Mouse (Mus musculus) midbrain, embryonic 12.5 days (tissue): ENCODE data around the gene Cul7. TPM values are rescaled to one million over a fixed set of nuclear protein-coding genes. Genes with fewer than 3 reads are reported as not detected.

Experiments
- ATAC-seq: fragments of 200-750 bp; cut with Nextera tagmentation; 2 replicates; pipeline ENCODE4 v1.8.0; 2017; ENCODE audit warnings: low read depth, moderate TSS enrichment, moderate library complexity; ENCODE audit not compliant: low FRiP score
- H3K27ac ChIP-seq: fragments of 300-500 bp; sonication (generic); replicated peaks from 2 replicates; pipeline ENCODE4 v1.5.1; 2016; ENCODE audit warnings: mild to moderate bottlenecking
- H3K27me3 ChIP-seq: fragments of 300-500 bp; sonication (generic); 2 replicates; pipeline ENCODE4 v1.6.1; 2016; ENCODE audit warnings: mild to moderate bottlenecking
- H3K36me3 ChIP-seq: fragments of 300-500 bp; sonication (generic); 2 replicates; pipeline ENCODE4 v1.6.1; 2016
- H3K4me1 ChIP-seq: fragments of 300-500 bp; sonication (generic); 2 replicates; pipeline ENCODE4 v1.6.1; 2016
- H3K4me2 ChIP-seq: fragments of 300-500 bp; sonication (generic); replicated peaks from 2 replicates; pipeline ENCODE4 v1.6.1; 2016; ENCODE audit warnings: mild to moderate bottlenecking, moderate library complexity
- H3K4me3 ChIP-seq: fragments of 300-500 bp; sonication (generic); 2 replicates; pipeline ENCODE4 v1.5.1; 2016; ENCODE audit warnings: mild to moderate bottlenecking
- H3K9ac ChIP-seq: fragments of 300-500 bp; sonication (generic); replicated peaks from 2 replicates; pipeline ENCODE4 v1.6.1; 2016; ENCODE audit warnings: mild to moderate bottlenecking, moderate library complexity
- H3K9me3 ChIP-seq: fragments of 300-500 bp; sonication (generic); 2 replicates; pipeline ENCODE4 v1.6.1; 2016; ENCODE audit warnings: mild to moderate bottlenecking
- WGBS: fragments of 180-500 bp; shearing (Covaris S2); methylation state at CpG from one replicate; pipeline ENCODE4 v1.1.7; 2016; 5-methylcytosine and 5-hydroxymethylcytosine counted together
- polyA plus RNA-seq: library from polyadenylated mRNA; unstranded; fragments of >200 nt; fragmentation: Nextera tagmentation; extraction: Ambion mirVana; gene quantifications from 2 replicates; pipeline ENCODE4 v1.2.1, GENCODE M21; 2016

Cul7 gene
- polyA plus RNA-seq, 1 experiment from 2014 or later, result 49.0 TPM

DNA sequence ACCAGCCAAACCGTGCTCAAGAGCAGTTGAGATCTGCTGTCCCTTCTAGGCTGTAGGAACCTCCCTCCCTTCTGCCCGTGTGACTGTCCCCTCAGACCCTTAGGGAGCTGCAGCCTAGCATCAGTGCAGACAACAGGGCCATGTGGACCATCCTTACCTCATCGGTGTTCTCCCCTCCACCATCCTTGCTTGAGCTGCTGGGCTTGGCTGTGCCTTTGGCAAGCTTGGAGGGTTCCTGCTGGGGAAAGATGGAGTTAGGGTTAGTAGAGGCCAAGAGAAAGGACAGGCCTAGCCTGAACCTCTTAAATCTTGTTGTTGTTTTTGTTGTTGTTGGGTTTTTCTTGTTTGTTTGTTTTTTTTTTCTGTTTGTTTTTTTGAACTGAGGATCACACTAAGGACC is 49.8 kb downstream of the Cul7 start:
- Histone ChIP-seq H3K27ac (no peak overlapping the region), H3K9me3 (no peaks in the 10 kb centered on the region), H3K4me3 (no peak overlapping the region), H3K36me3 (peaks cover 30% of the 10 kb centered on the region), H3K4me1 (peaks cover 31% of the 10 kb centered on the region), H3K27me3 (no peaks in the 10 kb centered on the region), H3K4me2 (no peak overlapping the region), H3K9ac (no peak overlapping the region)
- WGBS, result 93% methylated on average over 3 of the region's 3 CpGs
- ATAC-seq, result no peak

DNA sequence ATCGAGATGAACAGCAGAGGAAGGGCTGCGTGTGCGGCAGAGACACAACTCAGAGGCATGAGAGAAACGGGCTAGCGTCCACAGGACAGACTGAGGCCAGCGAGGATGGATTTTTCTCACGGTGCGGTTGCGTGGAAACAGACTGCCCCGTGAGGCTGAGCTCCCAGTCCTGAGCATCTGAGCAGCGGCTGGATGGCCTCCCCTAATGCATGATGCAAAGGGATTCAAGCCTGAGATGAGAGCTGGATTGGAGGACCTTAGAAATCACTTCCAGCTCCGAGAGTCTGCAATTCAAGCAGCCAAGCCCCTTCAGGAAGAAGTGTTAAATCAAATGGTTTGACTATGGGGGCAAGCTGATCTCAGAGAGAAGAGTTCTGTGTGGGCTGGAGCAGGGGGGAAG is 51.4 kb downstream of the Cul7 start:
- peaks cover 36% of the 10 kb centered on the region for H3K4me1 ChIP-seq
- 88% methylated on average over 12 of the region's 12 CpGs for WGBS
- H3K9me3 ChIP-seq, result no peaks in the 10 kb centered on the region
- no peak overlapping the region for H3K4me3 ChIP-seq
- ATAC-seq, result no peak
- H3K36me3 ChIP-seq, result peaks cover 22% of the 10 kb centered on the region
- no peak overlapping the region; the same call in 1 of the 2 replicates for H3K9ac ChIP-seq
- H3K27ac ChIP-seq, result no peak overlapping the region
- no peaks in the 10 kb centered on the region for H3K27me3 ChIP-seq
- 0 out of 2 replicates have a peak overlapping the region, but pooled peaks have one; percentile 7 for H3K4me2 ChIP-seq

DNA sequence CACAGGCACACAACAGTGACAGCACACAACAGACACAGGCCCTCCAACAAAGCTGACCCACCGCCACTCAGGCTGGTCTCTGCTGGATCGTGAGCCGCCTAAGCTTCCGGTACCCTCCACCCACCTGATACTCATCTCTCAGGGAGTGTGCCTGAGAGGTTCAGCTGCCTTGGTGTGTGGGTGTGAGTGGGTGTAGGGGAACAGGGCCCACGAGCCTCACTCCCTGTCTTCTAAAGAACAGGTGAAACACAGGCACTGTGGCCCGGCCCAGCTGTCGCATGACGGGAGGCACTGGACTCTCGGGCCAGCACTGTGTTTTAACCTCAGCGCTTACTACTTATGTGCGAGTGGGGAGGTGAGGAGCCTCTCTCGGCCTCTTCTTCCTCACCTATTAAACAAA is 52.0 kb downstream of the Cul7 start:
- Histone ChIP-seq H3K27ac (no peak overlapping the region), H3K9me3 (no peaks in the 10 kb centered on the region), H3K27me3 (no peaks in the 10 kb centered on the region), H3K9ac (peak overlapping the region; percentile 47; the same call in 1 of the 2 replicates), H3K4me2 (0 out of 2 replicates have a peak overlapping the region, but pooled peaks have one; percentile 7), H3K36me3 (peaks cover 22% of the 10 kb centered on the region), H3K4me1 (peaks cover 36% of the 10 kb centered on the region), H3K4me3 (no peak overlapping the region)
- WGBS, result 89% methylated on average over 12 of the region's 12 CpGs
- ATAC-seq, result no peak

DNA sequence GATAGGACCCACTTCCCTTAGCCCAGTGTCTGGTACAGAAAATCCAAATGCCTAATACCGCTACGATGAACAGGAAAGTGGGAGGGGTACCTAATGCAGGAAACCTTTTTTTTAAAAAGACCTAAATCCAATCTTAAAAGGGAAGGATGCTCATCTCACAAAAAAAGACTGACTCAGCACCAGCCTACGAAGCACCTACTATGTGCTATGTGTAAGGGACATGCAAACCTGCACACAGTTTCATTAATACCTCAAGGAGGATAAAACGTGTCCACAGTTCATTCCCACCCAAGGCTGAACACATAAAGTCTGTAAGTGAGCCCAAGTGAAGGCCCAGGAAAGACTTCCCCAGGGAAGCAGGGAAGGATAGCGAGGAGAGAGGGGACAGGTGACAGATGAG is 52.4 kb downstream of the Cul7 start:
- Histone ChIP-seq H3K27ac (no peak overlapping the region), H3K27me3 (no peaks in the 10 kb centered on the region), H3K4me1 (peaks cover 36% of the 10 kb centered on the region), H3K36me3 (peaks cover 22% of the 10 kb centered on the region), H3K4me3 (peak overlapping the region; percentile 85; the same call in 1 of the 2 replicates), H3K9me3 (no peaks in the 10 kb centered on the region), H3K9ac (peak overlapping the region; percentile 61; the same call in 1 of the 2 replicates), H3K4me2 (peak overlapping the region; percentile 92)
- WGBS, result 93% methylated on average over 5 of the region's 5 CpGs
- no peak for ATAC-seq

DNA sequence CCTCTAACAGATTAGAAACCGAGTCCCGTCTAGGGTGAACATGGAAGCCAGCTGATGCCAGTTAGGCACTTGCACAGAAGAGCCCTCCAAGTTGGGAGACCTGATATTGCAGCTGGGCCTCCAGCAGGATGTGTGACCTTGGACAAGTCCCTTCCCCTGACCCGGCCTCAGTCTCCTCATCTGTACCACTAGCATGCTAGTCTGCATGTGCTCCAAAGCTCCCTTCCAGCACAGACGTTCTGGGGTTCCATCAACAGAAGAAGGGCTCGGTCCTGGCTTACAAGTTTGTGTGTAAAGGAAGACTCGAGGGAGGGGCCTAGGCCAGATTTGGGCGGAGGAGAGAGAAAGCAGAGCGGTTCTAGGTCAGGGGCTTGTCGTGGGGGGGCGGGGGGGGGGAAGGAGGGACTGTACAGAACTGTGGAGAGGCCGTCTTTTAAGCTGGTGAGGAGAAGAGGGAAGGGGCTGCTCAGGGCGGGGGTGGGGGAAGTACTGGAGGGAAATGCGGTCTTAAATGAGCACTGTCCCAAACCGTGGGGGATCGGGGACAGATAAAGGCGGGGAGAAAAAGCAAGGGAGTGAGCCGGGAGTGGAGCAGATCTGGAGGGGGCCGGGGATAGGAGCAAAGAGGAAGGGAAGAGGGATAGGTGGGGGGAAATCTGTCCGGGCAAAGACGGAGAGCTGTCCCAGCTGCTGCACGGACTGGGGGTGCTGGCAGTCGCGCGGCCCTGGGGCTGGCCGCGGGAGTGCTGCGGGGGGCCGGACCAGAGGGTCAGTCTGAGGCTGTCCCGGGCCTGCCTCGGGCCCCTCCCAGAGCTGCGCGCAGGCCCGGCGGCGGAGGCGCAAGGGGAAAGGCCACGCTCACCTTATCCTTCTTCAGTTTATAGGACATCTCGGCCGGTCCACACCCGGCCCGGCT is 54.1 kb downstream of the Cul7 start:
- peaks cover 36% of the 10 kb centered on the region for H3K4me1 ChIP-seq
- H3K9me3 ChIP-seq, result no peaks in the 10 kb centered on the region
- H3K9ac ChIP-seq, result peak overlapping the region; percentile 93
- H3K27ac ChIP-seq, result peak overlapping the region; percentile 80
- H3K36me3 ChIP-seq, result peaks cover 8% of the 10 kb centered on the region
- 4% methylated on average over 31 of the region's 41 CpGs for WGBS
- no peaks in the 10 kb centered on the region for H3K27me3 ChIP-seq
- peak overlapping the region; percentile 92 for H3K4me2 ChIP-seq
- H3K4me3 ChIP-seq, result peak overlapping the region; percentile 85
- peak; percentile 77; the same call in 1 of the 2 replicates for ATAC-seq

DNA sequence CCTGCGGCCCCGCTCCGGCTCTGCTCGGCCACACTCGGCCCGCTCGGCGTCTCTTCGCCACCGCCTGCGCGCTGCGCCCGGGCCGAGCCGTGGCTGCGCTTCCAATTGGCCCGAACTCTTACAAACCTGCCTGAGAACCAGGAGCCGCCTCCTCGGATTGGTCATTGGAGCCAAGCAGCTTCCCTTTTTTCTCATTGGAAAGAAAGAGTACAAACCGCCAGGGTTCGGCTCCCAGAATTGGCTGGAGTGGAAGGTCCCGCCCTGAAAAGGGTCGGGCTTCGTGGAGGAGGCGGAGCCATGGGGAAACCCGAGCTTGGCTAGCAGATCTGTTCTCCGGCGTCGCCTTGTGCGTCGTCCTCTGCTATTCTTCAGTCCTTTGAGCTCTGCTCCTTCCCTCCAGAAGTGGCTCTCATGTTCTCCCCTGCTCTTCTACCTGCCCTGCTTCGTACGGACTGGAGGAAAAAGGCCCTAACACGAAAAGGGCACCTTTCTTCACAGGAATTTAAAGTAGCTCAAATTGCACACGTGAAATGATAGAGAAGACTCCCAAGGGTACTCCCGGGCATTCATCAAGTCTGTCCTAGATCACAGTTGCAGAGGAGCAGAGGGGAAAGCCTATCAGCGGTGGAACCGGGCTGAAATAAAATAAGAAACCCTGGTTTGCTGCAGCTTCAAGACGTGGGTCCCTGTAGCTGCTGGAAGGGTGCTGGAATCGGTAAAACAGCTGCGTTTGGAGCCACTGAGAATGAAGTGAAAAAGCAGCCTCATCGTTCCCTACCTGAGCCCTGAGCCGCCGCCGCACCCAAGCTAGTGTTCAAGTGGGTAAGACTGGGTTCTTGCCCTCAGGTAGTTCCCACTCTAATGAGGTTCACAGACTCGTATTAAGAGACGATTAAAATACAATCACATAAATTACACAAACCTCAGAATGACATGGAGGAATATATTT is 55.0 kb downstream of the Cul7 start, which contains the start of gene Ppp2r5d:
Gene Ppp2r5d (minus strand): TSS at position 225 of the 949 bp plus-strand sequence.
- Histone ChIP-seq H3K4me3 (peak within 1 kb of the TSS; percentile 85), H3K9me3 (no peaks in the 10 kb centered on the region), H3K4me1 (peaks cover 36% of the 10 kb centered on the region), H3K4me2 (peak within 1 kb of the TSS; percentile 92), H3K27ac (peak within 1 kb of the TSS; percentile 85), H3K36me3 (no peaks in the 10 kb centered on the region), H3K9ac (peak within 1 kb of the TSS; percentile 93), H3K27me3 (no peaks in the 10 kb centered on the region)
- 2% methylated on average over 48 of the region's 48 CpGs for WGBS
- ATAC-seq, result peak; percentile 97

DNA sequence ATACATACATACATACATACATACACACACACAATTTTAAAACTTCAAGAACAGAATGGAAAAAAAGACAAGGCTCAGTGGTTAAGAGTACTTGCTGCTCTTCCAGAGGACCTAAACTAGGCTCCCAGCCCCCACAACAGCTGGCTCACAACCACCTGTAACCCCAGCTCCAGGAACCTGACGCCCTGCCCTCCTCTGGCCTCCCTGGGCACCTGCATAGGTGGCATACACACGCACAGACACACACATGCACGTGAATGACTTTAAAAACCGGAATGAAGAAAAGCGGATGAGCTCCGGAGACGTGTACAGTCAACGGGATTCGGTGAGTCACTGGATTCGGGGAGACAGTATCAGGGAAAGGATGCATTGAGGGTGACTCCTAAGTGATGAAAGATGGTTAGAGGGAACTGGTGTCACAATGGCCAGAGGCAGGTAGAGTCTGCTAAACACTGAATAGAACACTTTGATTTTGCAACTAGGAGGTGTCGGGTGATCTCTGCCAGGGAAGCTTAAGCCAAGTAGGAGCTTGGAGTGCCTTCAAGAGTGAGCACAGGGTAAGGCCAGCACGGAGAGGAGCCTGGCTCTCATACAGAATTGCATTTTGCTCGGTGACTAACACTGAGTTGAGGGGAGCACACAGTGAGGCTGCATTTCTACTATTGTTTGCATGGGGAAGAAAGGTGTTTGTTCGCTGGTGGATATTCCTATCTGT is 56.4 kb downstream of the Cul7 start:
- Histone ChIP-seq H3K9me3 (no peaks in the 10 kb centered on the region), H3K27me3 (no peaks in the 10 kb centered on the region), H3K4me2 (peak overlapping the region; percentile 66; the same call in 1 of the 2 replicates), H3K4me1 (peaks cover 31% of the 10 kb centered on the region), H3K4me3 (no peak overlapping the region), H3K27ac (no peak overlapping the region), H3K9ac (no peak overlapping the region), H3K36me3 (no peaks in the 10 kb centered on the region)
- no peak for ATAC-seq
- 92% methylated on average over 14 of the region's 14 CpGs for WGBS

DNA sequence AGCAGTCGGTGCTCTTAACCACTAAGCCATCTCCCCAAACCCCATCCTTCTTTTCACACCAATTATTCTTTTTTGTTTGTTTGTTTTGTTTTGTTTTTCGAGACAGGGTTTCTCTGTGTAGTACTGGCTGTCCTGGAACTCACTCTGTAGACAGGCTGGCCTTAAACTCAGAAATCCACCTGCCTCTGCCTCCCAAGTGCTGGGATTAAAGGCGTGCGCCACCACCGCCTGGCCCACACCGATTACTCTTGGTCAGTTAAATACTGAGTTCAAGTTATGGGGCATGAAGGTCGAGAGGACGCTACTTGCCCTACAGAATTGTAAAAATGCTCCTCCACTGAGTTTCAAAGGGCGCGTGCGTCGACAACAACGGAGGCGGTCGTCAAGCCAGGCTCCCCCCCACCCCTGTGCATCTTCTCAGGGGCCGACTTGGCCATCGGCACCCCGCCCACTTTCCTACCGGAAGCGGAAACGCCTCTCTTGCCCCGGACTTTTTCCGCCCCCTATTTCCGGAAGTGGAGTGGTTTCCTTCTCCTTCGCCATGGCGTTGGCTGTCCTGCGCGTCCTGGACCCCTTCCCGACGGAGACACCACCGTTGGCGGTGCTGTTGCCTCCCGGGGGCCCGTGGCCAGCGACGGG is 60.9 kb downstream of the Cul7 start, which contains the start of gene Pex6:
Gene Pex6 (plus strand): TSS at position 505 of the 639 bp plus-strand sequence.
- 7% methylated on average over 36 of the region's 36 CpGs for WGBS
- peak within 1 kb of the TSS; percentile 77 for H3K27ac ChIP-seq

DNA sequence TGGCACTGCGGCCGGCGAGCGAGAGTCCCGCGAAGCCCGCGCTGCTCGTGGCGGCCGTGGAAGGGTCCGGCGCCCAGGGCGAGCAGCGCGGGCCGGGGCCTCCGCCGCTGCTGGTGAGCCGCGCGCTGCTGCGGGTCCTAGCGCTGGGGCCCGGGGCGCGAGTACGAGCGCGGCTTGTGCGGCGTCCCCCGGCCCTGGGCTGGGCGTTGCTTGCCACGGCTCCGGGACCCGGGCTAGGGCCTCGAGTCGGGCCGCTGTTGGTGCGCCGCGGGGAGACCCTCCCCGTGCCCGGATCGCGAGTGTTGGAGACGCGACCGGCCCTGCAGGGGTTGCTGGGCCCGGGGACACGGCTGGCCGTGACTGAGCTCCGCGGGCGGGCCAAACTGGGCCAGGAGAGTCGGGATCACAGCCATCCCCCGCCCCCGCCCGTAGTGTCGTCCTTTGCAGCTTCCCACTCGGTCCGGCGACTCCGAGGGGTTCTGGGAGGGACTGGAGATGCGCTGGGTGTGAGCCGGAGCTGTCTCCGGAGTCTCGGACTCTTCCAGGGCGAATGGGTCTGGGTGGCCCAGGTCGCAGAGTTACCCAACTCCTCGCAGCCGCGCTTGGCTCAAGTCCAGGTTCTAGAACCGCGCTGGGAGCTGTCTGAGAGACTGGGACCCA is 61.6 kb downstream of the Cul7 start:
- Histone ChIP-seq H3K9me3 (no peaks in the 10 kb centered on the region), H3K27ac (peak overlapping the region; percentile 68), H3K4me3 (peak overlapping the region; percentile 94), H3K4me1 (peaks cover 19% of the 10 kb centered on the region), H3K9ac (peak overlapping the region; percentile 92), H3K36me3 (peaks cover 33% of the 10 kb centered on the region), H3K27me3 (no peaks in the 10 kb centered on the region), H3K4me2 (peak overlapping the region; percentile 100)
- WGBS, result under 1% methylated on average over 51 of the region's 76 CpGs
- no peak; the same call in 1 of the 2 replicates for ATAC-seq

More for the DNA sequence above, 60.9 kb downstream of the Cul7 start, which contains the start of gene Pex6:
- Histone ChIP-seq H3K36me3 (peaks cover 26% of the 10 kb centered on the region), H3K4me3 (peak within 1 kb of the TSS; percentile 94), H3K4me1 (peaks cover 22% of the 10 kb centered on the region), H3K9ac (peak within 1 kb of the TSS; percentile 92), H3K9me3 (no peaks in the 10 kb centered on the region), H3K4me2 (peak within 1 kb of the TSS; percentile 100), H3K27me3 (no peaks in the 10 kb centered on the region)
- ATAC-seq, result peak; percentile 89

DNA sequence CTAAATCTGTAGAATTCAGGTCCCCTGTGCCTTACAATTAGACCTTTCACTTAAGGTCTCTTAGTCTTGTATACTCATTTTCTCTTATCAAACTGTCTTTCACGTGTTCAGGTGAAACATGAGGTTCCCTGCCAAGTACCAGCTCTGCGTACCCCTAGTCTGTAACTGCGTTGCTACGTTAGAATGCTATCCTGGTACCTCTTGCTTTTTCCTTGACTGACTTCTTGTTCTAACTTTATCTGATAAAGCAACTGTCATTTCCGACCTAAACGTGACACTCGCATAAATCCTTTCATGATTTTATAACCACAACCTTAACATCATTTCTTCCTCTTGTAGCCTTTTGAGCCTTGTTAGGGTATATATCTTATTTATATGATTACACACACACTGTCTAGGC is 62.3 kb downstream of the Cul7 start:
- WGBS, result 81% methylated on average over 7 of the region's 7 CpGs
- ATAC-seq, result no peak
- peak overlapping the region; percentile 100 for H3K4me2 ChIP-seq

More for the DNA sequence above, 62.3 kb downstream of the Cul7 start:
- peak overlapping the region; percentile 92 for H3K9ac ChIP-seq
- no peaks in the 10 kb centered on the region for H3K9me3 ChIP-seq
- peaks cover 36% of the 10 kb centered on the region for H3K36me3 ChIP-seq
- no peaks in the 10 kb centered on the region for H3K27me3 ChIP-seq
- peak overlapping the region; percentile 94 for H3K4me3 ChIP-seq
- H3K27ac ChIP-seq, result no peak overlapping the region
- peaks cover 19% of the 10 kb centered on the region for H3K4me1 ChIP-seq
